Mouse (Mus musculus) C2C12 (cell line): ENCODE results near the gene Lrrc51. TPM values are rescaled to one million over a fixed set of nuclear protein-coding genes. Genes with fewer than 3 reads are reported as not detected.

Experiments used
- H3K27me3 ChIP-seq: one replicate; pipeline ENCODE4 v1.6.1; 2011; ENCODE audit not compliant: control insufficient read depth, insufficient read depth, insufficient read length
- H3K36me3 ChIP-seq: one replicate; pipeline ENCODE4 v1.6.1; 2011; ENCODE audit not compliant: control insufficient read depth, insufficient read depth
- H3K4me3 ChIP-seq: one replicate; pipeline ENCODE4 v1.5.1; 2011; ENCODE audit warnings: mild to moderate bottlenecking, control low read depth; ENCODE audit not compliant: poor library complexity, insufficient read depth, severe bottlenecking
- H3K79me2 ChIP-seq: one replicate; pipeline ENCODE4 v1.6.1; 2011; ENCODE audit not compliant: control insufficient read depth, insufficient read depth
- H3K79me3 ChIP-seq: one replicate; pipeline ENCODE4 v1.6.1; 2011; ENCODE audit warnings: low read depth, control low read depth
- H3ac ChIP-seq: one replicate; pipeline ENCODE3; 2011; ENCODE audit warnings: low read depth; ENCODE audit not compliant: control insufficient read depth, insufficient read length
- CEBPB ChIP-seq: IDR thresholded peaks from one replicate; pipeline ENCODE4 v1.6.1; 2011; ENCODE audit warnings: low read depth, mild to moderate bottlenecking, control low read depth, moderate library complexity
- CTCF ChIP-seq: IDR thresholded peaks from one replicate; pipeline ENCODE4 v1.5.1; 2011; ENCODE audit not compliant: control insufficient read depth, insufficient read depth, insufficient read length
- FOSL1 ChIP-seq: IDR thresholded peaks from one replicate; pipeline ENCODE4 v1.8.0; 2011; ENCODE audit warnings: mild to moderate bottlenecking, low read length; ENCODE audit not compliant: poor library complexity, insufficient read depth, severe bottlenecking
- MAX ChIP-seq: IDR thresholded peaks from one replicate; pipeline ENCODE4 v1.6.1; 2011; ENCODE audit warnings: mild to moderate bottlenecking, control low read depth
- MYOD1 ChIP-seq: IDR thresholded peaks from one replicate; pipeline ENCODE4 v1.6.1; 2011; ENCODE audit warnings: low read depth; ENCODE audit not compliant: control insufficient read depth, insufficient read length
- MYOG ChIP-seq: IDR thresholded peaks from one replicate; pipeline ENCODE4 v1.6.1; 2011; ENCODE audit not compliant: control insufficient read depth, insufficient read length; ENCODE audit errors: extremely low read depth
- USF1 ChIP-seq: IDR thresholded peaks from one replicate; pipeline ENCODE4 v1.6.1; 2011; ENCODE audit warnings: low read depth, mild to moderate bottlenecking, control low read depth, moderate library complexity
- polyA plus RNA-seq: library from polyadenylated mRNA; unstranded; fragments of >200 nt; fragmentation: generic; extraction: Trizol; gene quantifications from one replicate; pipeline ENCODE4 v1.2.1, GENCODE M21; 2012; ENCODE audit warnings: missing spikeins

Gene Lrrc51
- polyA plus RNA-seq, 1 experiment, result 1.7 TPM

DNA sequence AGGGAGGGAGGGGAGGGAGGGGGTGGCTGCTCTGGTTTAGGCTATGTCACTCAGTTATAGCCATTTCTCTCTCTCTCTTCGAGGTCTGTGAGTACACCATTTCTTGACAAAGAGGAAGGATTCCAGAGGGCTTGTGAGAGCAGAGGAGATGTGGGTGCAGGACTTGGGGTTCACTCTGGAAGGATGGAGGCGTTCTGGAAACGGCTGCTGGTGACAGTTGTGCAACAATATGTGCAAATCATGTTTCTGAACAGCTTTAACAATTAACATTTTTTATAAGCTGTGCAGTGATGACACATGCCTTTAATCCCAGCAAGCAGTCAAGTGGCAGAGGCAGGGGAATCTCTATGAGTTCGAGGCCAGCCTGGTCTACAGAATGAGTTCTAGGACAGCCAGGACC lies 52.8 kb downstream of the Lrrc51 start:
- Histone ChIP-seq H3K36me3 (no peaks in the 10 kb centered on the region), H3K4me3 (no peak overlapping the region), H3K79me2 (no peaks in the 10 kb centered on the region), H3K27me3 (no peaks in the 10 kb centered on the region), H3K79me3 (no peaks in the 10 kb centered on the region), H3ac (no peak overlapping the region)
- TF ChIP-seq CEBPB, result no peak
- TF ChIP-seq FOSL1, result no peak
- TF ChIP-seq USF1, result no peak
- no peak for TF ChIP-seq CTCF
- no peak for TF ChIP-seq MAX
- no peak for TF ChIP-seq MYOG
- no peak for TF ChIP-seq MYOD1

DNA sequence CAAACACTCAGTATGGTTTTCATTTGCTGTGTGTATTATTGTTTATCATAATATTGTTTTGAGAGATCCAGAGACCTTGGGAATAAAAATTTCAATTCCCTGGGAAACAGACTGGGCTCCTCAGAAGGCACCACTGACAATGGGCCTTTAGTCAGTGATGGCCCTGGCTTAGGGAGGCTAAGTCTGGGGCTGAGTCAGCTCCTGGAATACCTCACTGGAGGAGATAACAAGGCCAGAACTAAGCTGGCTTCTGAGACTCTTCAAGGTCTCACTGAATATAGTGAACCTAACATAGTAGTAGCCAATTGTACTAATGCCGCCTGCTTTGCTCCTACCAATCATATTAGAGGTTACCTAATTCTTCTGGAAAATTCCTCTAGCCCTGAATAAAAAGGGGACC lies 57.7 kb downstream of the Lrrc51 start:
- H3ac ChIP-seq, result no peak overlapping the region
- no peaks in the 10 kb centered on the region for H3K79me3 ChIP-seq
- H3K4me3 ChIP-seq, result no peak overlapping the region
- H3K36me3 ChIP-seq, result no peaks in the 10 kb centered on the region
- no peaks in the 10 kb centered on the region for H3K27me3 ChIP-seq
- H3K79me2 ChIP-seq, result no peaks in the 10 kb centered on the region
- TF ChIP-seq MAX (no peak), MYOG (no peak), CTCF (no peak)

- Histone ChIP-seq H3K79me2 (no peaks in the 10 kb centered on the region), H3K4me3 (no peak overlapping the region), H3K36me3 (no peaks in the 10 kb centered on the region), H3K27me3 (no peaks in the 10 kb centered on the region), H3ac (no peak overlapping the region), H3K79me3 (no peaks in the 10 kb centered on the region)
- TF ChIP-seq MYOG (no peak), MYOD1 (no peak), MAX (no peak), CEBPB (no peak), USF1 (no peak), FOSL1 (no peak), CTCF (no peak)
These were observed 62.4 kb downstream of the Lrrc51 start for GRCm38 (mm10) chr7:101871296-101871695.

- H3ac ChIP-seq, result no peak within 1 kb of the TSS
- H3K4me3 ChIP-seq, result no peak within 1 kb of the TSS
- H3K79me3 ChIP-seq, result no peaks in the 10 kb centered on the region
- TF ChIP-seq FOSL1, result no peak
- TF ChIP-seq CTCF, result no peak
- no peak for TF ChIP-seq MAX
- no peak for TF ChIP-seq USF1
- no peak for TF ChIP-seq MYOG
- TF ChIP-seq CEBPB, result no peak
- no peak for TF ChIP-seq MYOD1
- no peaks in the 10 kb centered on the region for H3K36me3 ChIP-seq
- no peaks in the 10 kb centered on the region for H3K27me3 ChIP-seq
- no peaks in the 10 kb centered on the region for H3K79me2 ChIP-seq
These were observed 63.1 kb downstream of the Lrrc51 start, which contains the start of gene Folr1 for GRCm38 (mm10) chr7:101870629-101871028. TSS of gene Folr1 (minus strand) at chr7:101870788.

- Histone ChIP-seq H3K79me2 (no peaks in the 10 kb centered on the region), H3K36me3 (no peaks in the 10 kb centered on the region), H3K79me3 (no peaks in the 10 kb centered on the region), H3ac (no peak overlapping the region), H3K4me3 (no peak overlapping the region), H3K27me3 (no peaks in the 10 kb centered on the region)
- TF ChIP-seq CEBPB, result no peak
These were observed 64.6 kb downstream of the Lrrc51 start for GRCm38 (mm10) chr7:101869163-101869500.

GRCm38 (mm10) chr7:101868241-101869162 lies 65.2 kb downstream of the Lrrc51 start:
- TF ChIP-seq CTCF, result no peak
- no peak for TF ChIP-seq MYOD1
- TF ChIP-seq MAX, result no peak
- TF ChIP-seq FOSL1, result no peak
- TF ChIP-seq USF1, result no peak
- TF ChIP-seq CEBPB, result no peak
- no peak for TF ChIP-seq MYOG
- no peak overlapping the region for H3ac ChIP-seq
- H3K27me3 ChIP-seq, result no peaks in the 10 kb centered on the region
- no peaks in the 10 kb centered on the region for H3K36me3 ChIP-seq
- H3K4me3 ChIP-seq, result no peak overlapping the region
- no peaks in the 10 kb centered on the region for H3K79me3 ChIP-seq
- no peaks in the 10 kb centered on the region for H3K79me2 ChIP-seq
